Comparison of ENCODE assay signal across 8 mouse cellular contexts in genomic region chr1:75317241-75318201, GRCm38 (mm10). TPM values are rescaled to one million over a fixed set of nuclear protein-coding genes. Genes with fewer than 3 reads are reported as not detected.
A peak's percentile ranks its signal among the peaks of the same experiment; 100 is the strongest.
DNase-seq lines count a peak whose midpoint lies in the region; ATAC-seq and TF ChIP-seq lines count a peak whose summit lies in the region.

TSS of gene Dnpep (minus strand) at chr1:75317990.

- peak within 1 kb of the TSS; percentile 93 for H3K27ac ChIP-seq in hindbrain, embryonic 13.5 days

- peak within 1 kb of the TSS; percentile 77 for H3K4me2 ChIP-seq in hindbrain, embryonic 13.5 days

- no peak for TF ChIP-seq CTCF in Patski (IDR thresholded peaks at IDR 0.05)

- no peaks in the 10 kb centered on the region for H3K27me3 ChIP-seq in Patski
- H3K27me3 ChIP-seq in hindbrain, embryonic 13.5 days: no peaks in the 10 kb centered on the region

- WGBS in hindbrain, embryonic 13.5 days: under 1% methylated on average over 92 of the region's 92 CpGs

- in situ Hi-C loops in Patski (cut with MboI; ENCODE audit: low pct_unique_long_range_greater_than_20kb): no loop called here

- CTCF ChIA-PET in Patski (lab: Charles Lee): interaction anchor here (1.6 to 2.5 kb wide), 3 partner anchors 12 to 150 kb away, joined by 5 to 22 read pairs (median 7); no protein-coding TSS in a partner anchor

- DNase-seq in Patski (ENCODE audit: low read depth, low spot score): peak; percentile 99
- peak; percentile 100 for DNase-seq in cerebellum, postnatal 14 days
- peak; percentile 100 for DNase-seq in frontal cortex, postnatal 14 days (ENCODE audit: low spot score in 2 of 2)
- DNase-seq in layer of hippocampus, postnatal 25 days (ENCODE audit: extremely low spot score in 1 of 2, low spot score in 1 of 2): peak; percentile 96 to 97
- DNase-seq in lung, postnatal 25 days (ENCODE audit: low spot score): peak; percentile 100
- DNase-seq in retina, embryonic 14.5 days (ENCODE audit: low spot score): peak; percentile 100
- DNase-seq in thymus, postnatal 4 days: peak; percentile 100

- POLR2A ChIA-PET in Patski (lab: Charles Lee): interaction anchor here (0.8 kb wide), 1 partner anchor 148 kb away, joined by 4 read pairs; no protein-coding TSS in a partner anchor

- H3K4me3 ChIP-seq in hindbrain, embryonic 13.5 days: peak within 1 kb of the TSS; percentile 71

- peak; percentile 93 for ATAC-seq in Patski
- ATAC-seq in hindbrain, embryonic 13.5 days (ENCODE audit: low FRiP score): peak; percentile 98

- no peaks in the 10 kb centered on the region for H3K9me3 ChIP-seq in hindbrain, embryonic 13.5 days

- peaks cover 31% of the 10 kb centered on the region for H3K36me3 ChIP-seq in hindbrain, embryonic 13.5 days

- peak within 1 kb of the TSS; percentile 82 for H3K9ac ChIP-seq in hindbrain, embryonic 13.5 days

- peaks cover 10% of the 10 kb centered on the region for H3K4me1 ChIP-seq in hindbrain, embryonic 13.5 days (replicated peaks)

RNA-seq across cellular contexts. Expression of gene Dnpep, which starts in this region (rescaled TPM):
- 151 TPM for polyA plus RNA-seq in Patski (2021)
- polyA plus RNA-seq in hindbrain, embryonic 13.5 days (2015; fragmentation: Nextera tagmentation; extraction: Ambion mirVana): 161 and 170 TPM in 2 replicates
- 10 to 100 TPM; 43.3 to 49.5 TPM for total RNA-seq in layer of hippocampus, postnatal 25 days (2021)

Comparison
In these comparisons a context has a peak if more than half of its experiments do, and no peak if none do; other contexts are left out.
1. Peak in every context shown above with its lines: DNase-seq, ATAC-seq, H3K4me3 ChIP-seq and H3K27ac ChIP-seq.